Mouse (Mus musculus): ENCODE data around the gene Drap1. TPM values are rescaled to one million over a fixed set of nuclear protein-coding genes. Genes with fewer than 3 reads are reported as not detected.

Drap1 gene
- polyA plus RNA-seq, 1 experiment from 2014 or later = 318 TPM

GRCm38 (mm10) chr19:5455568-5455967, 30.8 kb upstream of the Drap1 start:
- Histone ChIP-seq H3K27me3 (replicated peaks; ENCODE audit: control insufficient read depth, insufficient read depth, low read length) (no peaks in the 10 kb centered on the region), H3K27ac (ENCODE audit: low read depth, low read length) (no peak overlapping the region; the same call in 1 of the 2 replicates), H3K4me2 (ENCODE audit: low read length) (peak overlapping the region; percentile 98), H3K4me1 (ENCODE audit: control insufficient read depth, insufficient read depth, low read depth, low read length) (peaks cover 30% of the 10 kb centered on the region), H3K4me3 (ENCODE audit: low read length) (peak overlapping the region; percentile 94), H3K9ac (ENCODE audit: low read depth, low read length) (peak overlapping the region; percentile 96), H3K36me3 (ENCODE audit: control insufficient read depth, insufficient read depth, low read length) (peaks cover 3% of the 10 kb centered on the region; the same call in 1 of the 2 replicates), H3K9me3 (ENCODE audit: control insufficient read depth, low read length) (no peaks in the 10 kb centered on the region)
- no peak for ATAC-seq
- 66% methylated on average over 8 of the region's 8 CpGs for WGBS

- H3K9ac ChIP-seq (ENCODE audit: low read depth, low read length) = peak overlapping the region; percentile 96
- H3K27ac ChIP-seq (ENCODE audit: low read depth, low read length) = no peak overlapping the region
- no peaks in the 10 kb centered on the region for H3K9me3 ChIP-seq (ENCODE audit: control insufficient read depth, low read length)
- no peak for ATAC-seq
- peaks cover 29% of the 10 kb centered on the region for H3K4me1 ChIP-seq (ENCODE audit: control insufficient read depth, insufficient read depth, low read depth, low read length)
- WGBS = 75% methylated on average over 12 of the region's 12 CpGs
- H3K4me2 ChIP-seq (ENCODE audit: low read length) = peak overlapping the region; percentile 98
- H3K27me3 ChIP-seq (replicated peaks; ENCODE audit: control insufficient read depth, insufficient read depth, low read length) = peaks cover 4% of the 10 kb centered on the region; the same call in 1 of the 2 replicates
- H3K4me3 ChIP-seq (ENCODE audit: low read length) = peak overlapping the region; percentile 94; the same call in 1 of the 2 replicates
- H3K36me3 ChIP-seq (ENCODE audit: control insufficient read depth, insufficient read depth, low read length) = peaks cover 3% of the 10 kb centered on the region; the same call in 1 of the 2 replicates
Measured at GRCm38 (mm10) chr19:5455037-5455436, 30.3 kb upstream of the Drap1 start.

DNA sequence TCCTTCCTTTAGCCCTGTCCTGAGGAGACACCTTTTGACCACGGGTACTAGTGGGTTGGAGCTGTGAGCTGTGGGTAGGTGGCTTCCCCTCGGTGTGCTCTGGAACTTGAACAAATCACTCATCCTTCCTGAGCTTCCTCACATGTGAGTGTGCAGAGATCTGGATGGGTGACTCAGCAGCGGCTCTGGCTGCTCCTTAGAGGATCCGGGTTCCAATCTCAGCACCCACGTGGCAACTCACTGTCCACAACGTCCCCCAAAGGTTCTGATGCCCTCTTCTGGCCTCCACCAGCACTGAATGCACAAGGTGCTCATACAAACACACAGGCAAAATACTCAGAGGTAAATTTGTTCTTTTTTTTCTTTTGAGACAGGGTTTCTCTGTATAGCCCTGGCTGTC, 27.0 kb upstream of the Drap1 start:
- H3K4me1 ChIP-seq (ENCODE audit: control insufficient read depth, insufficient read depth, low read depth, low read length) = peaks cover 32% of the 10 kb centered on the region
- no peaks in the 10 kb centered on the region for H3K9me3 ChIP-seq (ENCODE audit: control insufficient read depth, low read length)
- 80% methylated on average over 6 of the region's 6 CpGs for WGBS
- H3K4me3 ChIP-seq (ENCODE audit: low read length) = no peak overlapping the region
- no peak overlapping the region for H3K27ac ChIP-seq (ENCODE audit: low read depth, low read length)
- H3K36me3 ChIP-seq (ENCODE audit: control insufficient read depth, insufficient read depth, low read length) = peaks cover 3% of the 10 kb centered on the region; the same call in 1 of the 2 replicates
- H3K27me3 ChIP-seq (replicated peaks; ENCODE audit: control insufficient read depth, insufficient read depth, low read length) = peaks cover 29% of the 10 kb centered on the region
- no peak overlapping the region for H3K4me2 ChIP-seq (ENCODE audit: low read length)
- H3K9ac ChIP-seq (ENCODE audit: low read depth, low read length) = no peak overlapping the region
- no peak for ATAC-seq

DNA sequence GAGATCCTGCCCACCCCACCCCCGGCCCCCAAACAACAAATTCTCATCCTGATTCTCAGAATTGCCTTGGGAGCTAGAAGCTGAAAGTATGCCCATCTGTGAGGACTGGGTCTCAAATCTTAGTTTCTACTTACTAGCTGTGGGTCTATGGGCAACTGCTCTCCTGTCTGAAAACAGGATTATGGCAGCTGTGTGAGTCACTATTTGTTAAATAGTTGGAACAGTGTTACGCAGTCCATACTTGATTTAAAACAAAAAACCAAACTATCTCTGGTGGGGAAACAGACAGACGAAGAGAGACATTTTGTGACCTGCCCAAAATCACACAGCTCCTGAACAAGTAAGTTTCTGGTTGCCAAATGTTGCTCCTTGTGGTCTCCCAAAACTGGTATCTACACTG, 24.9 kb upstream of the Drap1 start:
- no peak overlapping the region for H3K27ac ChIP-seq (ENCODE audit: low read depth, low read length)
- H3K27me3 ChIP-seq (replicated peaks; ENCODE audit: control insufficient read depth, insufficient read depth, low read length) = peaks cover 43% of the 10 kb centered on the region
- H3K9me3 ChIP-seq (ENCODE audit: control insufficient read depth, low read length) = no peaks in the 10 kb centered on the region
- peaks cover 12% of the 10 kb centered on the region for H3K4me1 ChIP-seq (ENCODE audit: control insufficient read depth, insufficient read depth, low read depth, low read length)
- no peak overlapping the region for H3K4me2 ChIP-seq (ENCODE audit: low read length)
- no peak overlapping the region for H3K4me3 ChIP-seq (ENCODE audit: low read length)
- no peak for ATAC-seq
- H3K36me3 ChIP-seq (ENCODE audit: control insufficient read depth, insufficient read depth, low read length) = peaks cover 3% of the 10 kb centered on the region; the same call in 1 of the 2 replicates
- WGBS = 91% methylated on average over 3 of the region's 3 CpGs
- H3K9ac ChIP-seq (ENCODE audit: low read depth, low read length) = no peak overlapping the region

DNA sequence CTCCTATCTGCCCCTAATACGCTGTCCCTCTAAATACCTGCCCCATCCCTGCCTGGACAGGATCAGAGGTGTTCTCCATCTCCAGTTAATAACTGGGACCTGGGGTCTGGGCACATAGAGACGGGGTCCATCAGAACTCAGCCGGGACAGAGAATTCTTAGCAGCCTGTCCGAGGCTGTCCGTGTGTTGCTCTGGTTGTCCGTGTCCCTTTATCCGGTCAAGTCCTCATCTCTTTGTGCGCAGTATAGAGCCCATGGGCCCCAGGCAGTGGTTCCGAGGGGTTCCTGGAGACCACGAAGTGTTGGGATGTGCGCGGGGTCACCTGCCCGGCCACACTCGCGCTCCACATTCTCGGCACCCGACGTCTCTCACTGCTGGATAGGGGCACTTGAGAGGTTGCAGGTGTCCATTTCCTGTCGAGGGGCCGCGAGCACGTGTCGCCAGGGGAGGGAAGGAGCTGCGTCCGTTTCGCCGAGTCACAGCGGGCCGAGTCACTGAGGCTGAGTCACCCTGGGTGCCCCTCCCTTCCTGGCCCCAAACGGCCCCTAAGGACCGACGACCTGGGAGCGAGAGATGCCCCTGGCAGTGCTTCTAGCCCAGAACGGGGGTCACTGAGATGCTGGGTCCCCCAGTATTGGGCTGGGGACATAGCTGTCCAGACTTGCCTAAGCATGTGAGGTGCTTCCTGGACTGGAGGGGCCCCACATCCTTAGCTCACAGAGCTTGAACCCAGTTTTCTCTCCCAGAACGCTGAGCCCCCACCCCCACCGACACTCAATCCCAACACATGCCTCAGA, 23.8 kb upstream of the Drap1 start:
- no peak overlapping the region for H3K27ac ChIP-seq (ENCODE audit: low read depth, low read length)
- H3K36me3 ChIP-seq (ENCODE audit: control insufficient read depth, insufficient read depth, low read length) = no peaks in the 10 kb centered on the region
- no peak overlapping the region for H3K9ac ChIP-seq (ENCODE audit: low read depth, low read length)
- H3K4me2 ChIP-seq (ENCODE audit: low read length) = peak overlapping the region; percentile 94
- 11% methylated on average over 34 of the region's 36 CpGs for WGBS
- H3K4me3 ChIP-seq (ENCODE audit: low read length) = peak overlapping the region; percentile 61; the same call in 1 of the 2 replicates
- no peaks in the 10 kb centered on the region for H3K9me3 ChIP-seq (ENCODE audit: control insufficient read depth, low read length)
- H3K4me1 ChIP-seq (ENCODE audit: control insufficient read depth, insufficient read depth, low read depth, low read length) = peaks cover 12% of the 10 kb centered on the region
- H3K27me3 ChIP-seq (replicated peaks; ENCODE audit: control insufficient read depth, insufficient read depth, low read length) = peaks cover 43% of the 10 kb centered on the region
- peak; percentile 21; the same call in 1 of the 2 replicates for ATAC-seq

DNA sequence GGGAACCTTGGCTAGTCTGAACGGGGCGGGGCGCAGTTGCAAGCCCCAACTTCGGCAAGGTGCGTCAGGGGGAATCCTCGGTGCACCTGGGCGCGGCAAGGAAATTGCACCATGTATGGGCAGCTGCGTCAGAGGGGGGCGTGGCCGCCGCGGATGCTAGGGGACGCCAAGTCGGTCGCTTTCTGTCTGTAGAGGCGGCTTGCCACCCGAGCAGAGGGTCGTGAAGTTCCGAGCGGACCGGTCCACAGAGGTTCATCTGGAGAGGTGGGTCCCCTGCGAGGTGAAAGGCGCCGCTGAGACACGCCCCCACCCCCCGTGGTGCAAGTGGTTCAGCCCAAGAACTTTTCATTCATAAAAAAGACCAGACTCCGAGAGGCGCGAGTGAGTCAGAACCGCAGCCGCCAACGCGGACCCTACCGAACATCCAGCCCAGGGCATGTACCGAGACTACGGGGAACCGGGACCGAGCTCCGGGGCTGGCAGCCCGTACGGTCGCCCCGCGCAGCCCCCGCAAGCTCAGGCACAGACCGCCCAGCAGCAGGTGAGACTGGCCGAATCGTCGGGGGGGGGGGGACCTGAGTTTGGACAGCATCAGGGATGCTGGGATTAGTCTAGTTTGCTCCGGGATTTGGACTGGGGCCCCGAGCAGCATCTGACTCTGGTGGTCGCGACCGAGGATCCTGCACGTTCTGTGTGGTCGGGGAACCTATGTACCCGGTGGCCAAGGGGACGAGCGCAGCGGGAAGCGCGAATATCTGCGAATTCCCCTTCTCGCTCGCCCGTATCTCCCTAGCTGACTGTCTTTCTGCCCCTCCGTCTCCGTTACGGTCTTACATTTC, 23.0 kb upstream of the Drap1 start, which contains the start of gene Fosl1:
TSS of gene Fosl1 (plus strand) at position 33 of the 839 bp plus-strand sequence.
- WGBS = under 1% methylated on average over 60 of the region's 70 CpGs
- Histone ChIP-seq H3K36me3 (ENCODE audit: control insufficient read depth, insufficient read depth, low read length) (no peaks in the 10 kb centered on the region), H3K27me3 (replicated peaks; ENCODE audit: control insufficient read depth, insufficient read depth, low read length) (peaks cover 43% of the 10 kb centered on the region), H3K9ac (ENCODE audit: low read depth, low read length) (peak within 1 kb of the TSS; percentile 56), H3K4me3 (ENCODE audit: low read length) (peak within 1 kb of the TSS; percentile 61), H3K27ac (ENCODE audit: low read depth, low read length) (no peak within 1 kb of the TSS), H3K4me2 (ENCODE audit: low read length) (peak within 1 kb of the TSS; percentile 94), H3K9me3 (ENCODE audit: control insufficient read depth, low read length) (no peaks in the 10 kb centered on the region), H3K4me1 (ENCODE audit: control insufficient read depth, insufficient read depth, low read depth, low read length) (peaks cover 12% of the 10 kb centered on the region)
- peak; percentile 66 for ATAC-seq

GRCm38 (mm10) chr19:5445747-5446146, 21.0 kb upstream of the Drap1 start:
- no peak for ATAC-seq
- WGBS = 91% methylated on average over 5 of the region's 5 CpGs
- Histone ChIP-seq H3K36me3 (ENCODE audit: control insufficient read depth, insufficient read depth, low read length) (no peaks in the 10 kb centered on the region), H3K4me2 (ENCODE audit: low read length) (no peak overlapping the region), H3K4me3 (ENCODE audit: low read length) (no peak overlapping the region), H3K9me3 (ENCODE audit: control insufficient read depth, low read length) (no peaks in the 10 kb centered on the region), H3K4me1 (ENCODE audit: control insufficient read depth, insufficient read depth, low read depth, low read length) (peaks cover 12% of the 10 kb centered on the region), H3K27me3 (replicated peaks; ENCODE audit: control insufficient read depth, insufficient read depth, low read length) (peaks cover 43% of the 10 kb centered on the region), H3K27ac (ENCODE audit: low read depth, low read length) (no peak overlapping the region), H3K9ac (ENCODE audit: low read depth, low read length) (no peak overlapping the region)

- Histone ChIP-seq H3K4me1 (ENCODE audit: control insufficient read depth, insufficient read depth, low read depth, low read length) (peaks cover 12% of the 10 kb centered on the region), H3K9ac (ENCODE audit: low read depth, low read length) (no peak overlapping the region), H3K27ac (ENCODE audit: low read depth, low read length) (no peak overlapping the region), H3K36me3 (ENCODE audit: control insufficient read depth, insufficient read depth, low read length) (no peaks in the 10 kb centered on the region), H3K4me2 (ENCODE audit: low read length) (no peak overlapping the region), H3K27me3 (replicated peaks; ENCODE audit: control insufficient read depth, insufficient read depth, low read length) (peaks cover 38% of the 10 kb centered on the region), H3K9me3 (ENCODE audit: control insufficient read depth, low read length) (no peaks in the 10 kb centered on the region), H3K4me3 (ENCODE audit: low read length) (no peak overlapping the region)
- 30% methylated on average over 7 of the region's 7 CpGs for WGBS
- no peak for ATAC-seq
Measured at GRCm38 (mm10) chr19:5444954-5445353, 20.2 kb upstream of the Drap1 start.
